Mouse (Mus musculus): ENCODE data around the gene Tmed8. TPM values are rescaled to one million over a fixed set of nuclear protein-coding genes. Genes with fewer than 3 reads are reported as not detected.
"Not testable (repeated sequence)": the region's sequence is repeated elsewhere in the genome, so short reads cannot be mapped to it uniquely, and the experiment has no call there.

Tmed8 gene
- polyA plus RNA-seq, 1 experiment from 2014 or later, result 1.8 TPM

- WGBS, result 53% methylated on average over 7 of the region's 7 CpGs
- no peak overlapping the region for H3K4me3 ChIP-seq (ENCODE audit: control insufficient read depth in 1 of 2, insufficient read depth in 1 of 2, low read depth in 1 of 2, low read length in 2 of 2)
- no peak overlapping the region for H3K9ac ChIP-seq (ENCODE audit: low read length)
- H3K27me3 ChIP-seq (ENCODE audit: control insufficient read depth, insufficient read depth, low read length), result no peaks in the 10 kb centered on the region
- H3K9me3 ChIP-seq (ENCODE audit: control insufficient read depth, low read length), result no peaks in the 10 kb centered on the region
- H3K4me1 ChIP-seq (ENCODE audit: control insufficient read depth in 2 of 2, insufficient read depth in 2 of 2, low read length in 2 of 2), result peaks cover 0 to 7% of the 10 kb centered on the region in 2 experiments; a peak in 2 of 4 replicates
- H3K4me2 ChIP-seq (ENCODE audit: low read length), result no peak overlapping the region
- ATAC-seq (ENCODE audit: insufficient number of reproducible peaks, insufficient read depth, low FRiP score, low read depth), result no peak
- no peak overlapping the region for H3K27ac ChIP-seq (replicated peaks in 1 of 2; ENCODE audit: control insufficient read depth in 1 of 2, insufficient read depth in 1 of 2, low read depth in 2 of 2, low read length in 2 of 2)
- no peaks in the 10 kb centered on the region for H3K36me3 ChIP-seq (ENCODE audit: control insufficient read depth, insufficient read depth, low read length)
Observed at GRCm38 (mm10) chr12:87219362-87219761, 19.1 kb upstream of the Tmed8 start.

GRCm38 (mm10) chr12:87217596-87217995 is 17.3 kb upstream of the Tmed8 start:
- no peak for ATAC-seq (ENCODE audit: insufficient number of reproducible peaks, insufficient read depth, low FRiP score, low read depth)
- Histone ChIP-seq H3K27ac (replicated peaks in 1 of 2; ENCODE audit: control insufficient read depth in 1 of 2, insufficient read depth in 1 of 2, low read depth in 2 of 2, low read length in 2 of 2) (no peak overlapping the region), H3K4me3 (ENCODE audit: control insufficient read depth in 1 of 2, insufficient read depth in 1 of 2, low read depth in 1 of 2, low read length in 2 of 2) (no peak overlapping the region)

GRCm38 (mm10) chr12:87216053-87216452 is 15.8 kb upstream of the Tmed8 start:
- Histone ChIP-seq H3K4me3 (ENCODE audit: control insufficient read depth in 1 of 2, insufficient read depth in 1 of 2, low read depth in 1 of 2, low read length in 2 of 2) (no peak overlapping the region), H3K36me3 (ENCODE audit: control insufficient read depth, insufficient read depth, low read length) (no peaks in the 10 kb centered on the region), H3K27me3 (ENCODE audit: control insufficient read depth, insufficient read depth, low read length) (no peaks in the 10 kb centered on the region), H3K9ac (ENCODE audit: low read length) (no peak overlapping the region), H3K27ac (replicated peaks in 1 of 2; ENCODE audit: control insufficient read depth in 1 of 2, insufficient read depth in 1 of 2, low read depth in 2 of 2, low read length in 2 of 2) (no peak overlapping the region), H3K4me2 (ENCODE audit: low read length) (no peak overlapping the region), H3K4me1 (ENCODE audit: control insufficient read depth in 2 of 2, insufficient read depth in 2 of 2, low read length in 2 of 2) (peaks cover 0 to 7% of the 10 kb centered on the region in 2 experiments; a peak in 2 of 4 replicates), H3K9me3 (ENCODE audit: control insufficient read depth, low read length) (no peaks in the 10 kb centered on the region)
- no peak for ATAC-seq (ENCODE audit: insufficient number of reproducible peaks, insufficient read depth, low FRiP score, low read depth)
- WGBS, result 57% methylated on average over 2 of the region's 2 CpGs

More at GRCm38 (mm10) chr12:87217596-87217995, 17.3 kb upstream of the Tmed8 start:
- Histone ChIP-seq H3K27me3 (ENCODE audit: control insufficient read depth, insufficient read depth, low read length) (no peaks in the 10 kb centered on the region), H3K9ac (ENCODE audit: low read length) (no peak overlapping the region), H3K36me3 (ENCODE audit: control insufficient read depth, insufficient read depth, low read length) (no peaks in the 10 kb centered on the region), H3K4me1 (ENCODE audit: control insufficient read depth in 2 of 2, insufficient read depth in 2 of 2, low read length in 2 of 2) (peaks cover 0 to 7% of the 10 kb centered on the region in 2 experiments; a peak in 2 of 4 replicates), H3K9me3 (ENCODE audit: control insufficient read depth, low read length) (no peaks in the 10 kb centered on the region), H3K4me2 (ENCODE audit: low read length) (no peak overlapping the region)

- Histone ChIP-seq H3K4me2 (ENCODE audit: low read length) (no peak overlapping the region), H3K27me3 (ENCODE audit: control insufficient read depth, insufficient read depth, low read length) (no peaks in the 10 kb centered on the region), H3K36me3 (ENCODE audit: control insufficient read depth, insufficient read depth, low read length) (no peaks in the 10 kb centered on the region), H3K4me3 (ENCODE audit: control insufficient read depth in 1 of 2, insufficient read depth in 1 of 2, low read depth in 1 of 2, low read length in 2 of 2) (no peak overlapping the region), H3K9me3 (ENCODE audit: control insufficient read depth, low read length) (no peaks in the 10 kb centered on the region), H3K9ac (ENCODE audit: low read length) (no peak overlapping the region), H3K27ac (replicated peaks in 1 of 2; ENCODE audit: control insufficient read depth in 1 of 2, insufficient read depth in 1 of 2, low read depth in 2 of 2, low read length in 2 of 2) (no peak overlapping the region), H3K4me1 (ENCODE audit: control insufficient read depth in 2 of 2, insufficient read depth in 2 of 2, low read length in 2 of 2) (no peaks in the 10 kb centered on the region)
- no peak for ATAC-seq (ENCODE audit: insufficient number of reproducible peaks, insufficient read depth, low FRiP score, low read depth)
- WGBS, result 41% methylated on average over 2 of the region's 2 CpGs
Observed at GRCm38 (mm10) chr12:87212844-87213606, 12.8 kb upstream of the Tmed8 start.

- H3K27ac ChIP-seq (replicated peaks in 1 of 2; ENCODE audit: control insufficient read depth in 1 of 2, insufficient read depth in 1 of 2, low read depth in 2 of 2, low read length in 2 of 2); H3K9ac ChIP-seq (ENCODE audit: low read length): not testable (repeated sequence)
Observed at GRCm38 (mm10) chr12:87205789-87206188, 5.5 kb upstream of the Tmed8 start.

GRCm38 (mm10) chr12:87201694-87202093 is 1.4 kb upstream of the Tmed8 start:
- 62% methylated on average over 5 of the region's 5 CpGs for WGBS
- no peak overlapping the region for H3K27ac ChIP-seq (replicated peaks in 1 of 2; ENCODE audit: control insufficient read depth in 1 of 2, insufficient read depth in 1 of 2, low read depth in 2 of 2, low read length in 2 of 2)
- H3K9ac ChIP-seq (ENCODE audit: low read length), result no peak overlapping the region
- no peaks in the 10 kb centered on the region for H3K27me3 ChIP-seq (ENCODE audit: control insufficient read depth, insufficient read depth, low read length)
- H3K36me3 ChIP-seq (ENCODE audit: control insufficient read depth, insufficient read depth, low read length), result no peaks in the 10 kb centered on the region
- ATAC-seq (ENCODE audit: insufficient number of reproducible peaks, insufficient read depth, low FRiP score, low read depth), result no peak
- no peak overlapping the region for H3K4me2 ChIP-seq (ENCODE audit: low read length)
- peaks cover 0 to 7% of the 10 kb centered on the region in 2 experiments; a peak in 3 of 4 replicates for H3K4me1 ChIP-seq (ENCODE audit: control insufficient read depth in 2 of 2, insufficient read depth in 2 of 2, low read length in 2 of 2)
- H3K4me3 ChIP-seq (ENCODE audit: control insufficient read depth in 1 of 2, insufficient read depth in 1 of 2, low read depth in 1 of 2, low read length in 2 of 2), result no peak overlapping the region
- H3K9me3 ChIP-seq (ENCODE audit: control insufficient read depth, low read length), result no peaks in the 10 kb centered on the region

More at GRCm38 (mm10) chr12:87205789-87206188, 5.5 kb upstream of the Tmed8 start:
- H3K27me3 ChIP-seq (ENCODE audit: control insufficient read depth, insufficient read depth, low read length); H3K4me3 ChIP-seq (ENCODE audit: control insufficient read depth in 1 of 2, insufficient read depth in 1 of 2, low read depth in 1 of 2, low read length in 2 of 2); H3K4me2 ChIP-seq (ENCODE audit: low read length); ATAC-seq (ENCODE audit: insufficient number of reproducible peaks, insufficient read depth, low FRiP score, low read depth); H3K4me1 ChIP-seq (ENCODE audit: control insufficient read depth in 2 of 2, insufficient read depth in 2 of 2, low read length in 2 of 2); H3K9me3 ChIP-seq (ENCODE audit: control insufficient read depth, low read length); H3K36me3 ChIP-seq (ENCODE audit: control insufficient read depth, insufficient read depth, low read length): not testable (repeated sequence)
- WGBS, result 82% methylated on average over 5 of the region's 5 CpGs

- peak within 1 kb of the TSS; percentile 64 for H3K4me2 ChIP-seq (ENCODE audit: low read length)
- under 1% methylated on average over 37 of the region's 38 CpGs for WGBS
- H3K9me3 ChIP-seq (ENCODE audit: control insufficient read depth, low read length), result no peaks in the 10 kb centered on the region
- no peak within 1 kb of the TSS for H3K27ac ChIP-seq (replicated peaks in 1 of 2; ENCODE audit: control insufficient read depth in 1 of 2, insufficient read depth in 1 of 2, low read depth in 2 of 2, low read length in 2 of 2)
- H3K9ac ChIP-seq (ENCODE audit: low read length), result peak within 1 kb of the TSS; percentile 83
- peaks cover 0 to 7% of the 10 kb centered on the region in 2 experiments; a peak in 3 of 4 replicates for H3K4me1 ChIP-seq (ENCODE audit: control insufficient read depth in 2 of 2, insufficient read depth in 2 of 2, low read length in 2 of 2)
- H3K27me3 ChIP-seq (ENCODE audit: control insufficient read depth, insufficient read depth, low read length), result no peaks in the 10 kb centered on the region
- ATAC-seq (ENCODE audit: insufficient number of reproducible peaks, insufficient read depth, low FRiP score, low read depth), result peak; percentile 32
- no peaks in the 10 kb centered on the region for H3K36me3 ChIP-seq (ENCODE audit: control insufficient read depth, insufficient read depth, low read length)
- H3K4me3 ChIP-seq (ENCODE audit: control insufficient read depth in 1 of 2, insufficient read depth in 1 of 2, low read depth in 1 of 2, low read length in 2 of 2), result peak within 1 kb of the TSS; percentile 67 to 80
Observed at GRCm38 (mm10) chr12:87199206-87199972, 865 bp downstream of the Tmed8 start, which contains the start of gene Samd15. TSS of gene Samd15 (plus strand) at chr12:87199723.

Data from heart, embryonic 14.5 days (tissue).